Mouse (Mus musculus): ENCODE measurements around the gene Deaf1. TPM values are rescaled to one million over a fixed set of nuclear protein-coding genes. Genes with fewer than 3 reads are reported as not detected.

The Deaf1 gene
- polyA plus RNA-seq, 1 experiment, result 49.3 TPM

GRCm38 (mm10) chr7:141328373-141328990 is 992 bp upstream of the Deaf1 start:
- Histone ChIP-seq H3K4me1 (ENCODE audit: control insufficient read depth, insufficient read depth, low read length) (peaks cover 18% of the 10 kb centered on the region), H3K4me3 (replicated peaks; ENCODE audit: insufficient read depth, low read depth, low read length) (peak overlapping the region; percentile 92), H3K27me3 (ENCODE audit: control insufficient read depth, insufficient read depth, low read length) (no peaks in the 10 kb centered on the region), H3K27ac (ENCODE audit: insufficient read depth, low read length) (peak overlapping the region; percentile 69)
- no peak for DNase-seq
- no peak for TF ChIP-seq CTCF (IDR thresholded peaks at IDR 0.05; ENCODE audit: borderline replicate concordance, insufficient read depth, low read depth, low read length)
- TF ChIP-seq POLR2A (IDR thresholded peaks at IDR 0.05; ENCODE audit: borderline replicate concordance, insufficient read depth, low read length), result no peak
- 12% methylated on average over 24 of the region's 24 CpGs for WGBS

GRCm38 (mm10) chr7:141326546-141327446 is 694 bp downstream of the Deaf1 start:
- Histone ChIP-seq H3K4me1 (ENCODE audit: control insufficient read depth, insufficient read depth, low read length) (peaks cover 18% of the 10 kb centered on the region), H3K27ac (ENCODE audit: insufficient read depth, low read length) (peak overlapping the region; percentile 82), H3K4me3 (replicated peaks; ENCODE audit: insufficient read depth, low read depth, low read length) (peak overlapping the region; percentile 74), H3K27me3 (ENCODE audit: control insufficient read depth, insufficient read depth, low read length) (no peaks in the 10 kb centered on the region)
- no peak for TF ChIP-seq CTCF (IDR thresholded peaks at IDR 0.05; ENCODE audit: borderline replicate concordance, insufficient read depth, low read depth, low read length)
- no peak for TF ChIP-seq POLR2A (IDR thresholded peaks at IDR 0.05; ENCODE audit: borderline replicate concordance, insufficient read depth, low read length)
- DNase-seq, result peak in 1 of 2 experiments; percentile 63
- WGBS, result 1% methylated on average over 33 of the region's 35 CpGs

- peak in 1 of 2 experiments; percentile 45 for DNase-seq
- Histone ChIP-seq H3K27me3 (ENCODE audit: control insufficient read depth, insufficient read depth, low read length) (no peaks in the 10 kb centered on the region), H3K4me1 (ENCODE audit: control insufficient read depth, insufficient read depth, low read length) (peaks cover 18% of the 10 kb centered on the region), H3K27ac (ENCODE audit: insufficient read depth, low read length) (no peak overlapping the region), H3K4me3 (replicated peaks; ENCODE audit: insufficient read depth, low read depth, low read length) (no peak overlapping the region)
- 18% methylated on average over 1 of the region's 1 CpGs for WGBS
- TF ChIP-seq POLR2A (IDR thresholded peaks at IDR 0.05; ENCODE audit: borderline replicate concordance, insufficient read depth, low read length) (no peak), CTCF (IDR thresholded peaks at IDR 0.05; ENCODE audit: borderline replicate concordance, insufficient read depth, low read depth, low read length) (no peak)
Measured at GRCm38 (mm10) chr7:141324686-141325085, 2.8 kb downstream of the Deaf1 start.

- no peak overlapping the region for H3K4me3 ChIP-seq (replicated peaks; ENCODE audit: insufficient read depth, low read depth, low read length)
- 76% methylated on average over 2 of the region's 2 CpGs for WGBS
- H3K27ac ChIP-seq (ENCODE audit: insufficient read depth, low read length), result no peak overlapping the region
- no peak for DNase-seq
- peaks cover 3% of the 10 kb centered on the region for H3K4me1 ChIP-seq (ENCODE audit: control insufficient read depth, insufficient read depth, low read length)
- H3K27me3 ChIP-seq (ENCODE audit: control insufficient read depth, insufficient read depth, low read length), result no peaks in the 10 kb centered on the region
- TF ChIP-seq POLR2A (IDR thresholded peaks at IDR 0.05; ENCODE audit: borderline replicate concordance, insufficient read depth, low read length) (no peak), CTCF (IDR thresholded peaks at IDR 0.05; ENCODE audit: borderline replicate concordance, insufficient read depth, low read depth, low read length) (no peak)
Measured at GRCm38 (mm10) chr7:141319446-141319845, 8.0 kb downstream of the Deaf1 start.

- Histone ChIP-seq H3K27ac (ENCODE audit: insufficient read depth, low read length) (no peak overlapping the region), H3K4me1 (ENCODE audit: control insufficient read depth, insufficient read depth, low read length) (no peaks in the 10 kb centered on the region), H3K27me3 (ENCODE audit: control insufficient read depth, insufficient read depth, low read length) (no peaks in the 10 kb centered on the region), H3K4me3 (replicated peaks; ENCODE audit: insufficient read depth, low read depth, low read length) (no peak overlapping the region)
- no peak for TF ChIP-seq CTCF (IDR thresholded peaks at IDR 0.05; ENCODE audit: borderline replicate concordance, insufficient read depth, low read depth, low read length)
- TF ChIP-seq POLR2A (IDR thresholded peaks at IDR 0.05; ENCODE audit: borderline replicate concordance, insufficient read depth, low read length), result no peak
- no peak for DNase-seq
- WGBS, result 80% methylated on average over 1 of the region's 1 CpGs
Measured at GRCm38 (mm10) chr7:141317619-141318132, 9.8 kb downstream of the Deaf1 start.

- no peak for TF ChIP-seq POLR2A (IDR thresholded peaks at IDR 0.05; ENCODE audit: borderline replicate concordance, insufficient read depth, low read length)
- TF ChIP-seq CTCF (IDR thresholded peaks at IDR 0.05; ENCODE audit: borderline replicate concordance, insufficient read depth, low read depth, low read length), result peak; percentile 55
- H3K27ac ChIP-seq (ENCODE audit: insufficient read depth, low read length), result no peak overlapping the region
- no peak overlapping the region for H3K4me3 ChIP-seq (replicated peaks; ENCODE audit: insufficient read depth, low read depth, low read length)
- no peaks in the 10 kb centered on the region for H3K27me3 ChIP-seq (ENCODE audit: control insufficient read depth, insufficient read depth, low read length)
- H3K4me1 ChIP-seq (ENCODE audit: control insufficient read depth, insufficient read depth, low read length), result no peaks in the 10 kb centered on the region
- WGBS, result 77% methylated on average over 5 of the region's 5 CpGs
- peak in 1 of 2 experiments; percentile 52 for DNase-seq
Measured at GRCm38 (mm10) chr7:141315974-141316373, 11.5 kb downstream of the Deaf1 start.

GRCm38 (mm10) chr7:141315076-141315475 is 12.4 kb downstream of the Deaf1 start:
- no peak overlapping the region for H3K4me3 ChIP-seq (replicated peaks; ENCODE audit: insufficient read depth, low read depth, low read length)
- no peaks in the 10 kb centered on the region for H3K27me3 ChIP-seq (ENCODE audit: control insufficient read depth, insufficient read depth, low read length)
- no peak for DNase-seq
- no peak overlapping the region for H3K27ac ChIP-seq (ENCODE audit: insufficient read depth, low read length)
- WGBS, result 82% methylated on average over 8 of the region's 8 CpGs
- TF ChIP-seq POLR2A (IDR thresholded peaks at IDR 0.05; ENCODE audit: borderline replicate concordance, insufficient read depth, low read length) (no peak), CTCF (IDR thresholded peaks at IDR 0.05; ENCODE audit: borderline replicate concordance, insufficient read depth, low read depth, low read length) (no peak)
- H3K4me1 ChIP-seq (ENCODE audit: control insufficient read depth, insufficient read depth, low read length), result no peaks in the 10 kb centered on the region
